Mouse (Mus musculus) forebrain, embryonic 10.5 days (tissue): Measurements from ENCODE around the gene Hsd11b2. TPM values are rescaled to one million over a fixed set of nuclear protein-coding genes. Genes with fewer than 3 reads are reported as not detected.

Source experiments
- polyA plus RNA-seq: library from polyadenylated mRNA; unstranded; fragments of >200 nt; fragmentation: Nextera tagmentation; extraction: Ambion mirVana; gene quantifications from 2 replicates; pipeline ENCODE4 v1.2.1, GENCODE M21; 2016

Gene Hsd11b2
- polyA plus RNA-seq, 1 experiment from 2014 or later, result 15.6 TPM

Other genes starting within 250 kb of the Hsd11b2 start
- not detected in 2 replicates for gene Hsf4, start 249.0 kb upstream of the Hsd11b2 start, polyA plus RNA-seq
- gene Nol3, start 242.6 kb upstream of the Hsd11b2 start, polyA plus RNA-seq, result 0.57 and 0.99 TPM in 2 replicates
- gene 4931428F04Rik, start 228.9 kb upstream of the Hsd11b2 start, polyA plus RNA-seq, result 16.5 and 19.8 TPM in 2 replicates
- 11.5 and 11.6 TPM in 2 replicates for gene Exoc3l, start 222.7 kb upstream of the Hsd11b2 start, polyA plus RNA-seq
- 136 and 144 TPM in 2 replicates for gene E2f4, start 221.1 kb upstream of the Hsd11b2 start, polyA plus RNA-seq
- 1.8 and 1.9 TPM in 2 replicates for gene Elmo3, start 213.2 kb upstream of the Hsd11b2 start, polyA plus RNA-seq
- gene Lrrc29, start 192.5 kb upstream of the Hsd11b2 start, polyA plus RNA-seq, result 1.4 TPM in 2 replicates
- gene Tmem208, start 192.4 kb upstream of the Hsd11b2 start, polyA plus RNA-seq, result 95.3 and 96.6 TPM in 2 replicates
- 2.1 and 2.2 TPM in 2 replicates for gene Fhod1, start 170.8 kb upstream of the Hsd11b2 start, polyA plus RNA-seq
- gene Slc9a5, start 169.9 kb upstream of the Hsd11b2 start, polyA plus RNA-seq, result 5.2 and 5.5 TPM in 2 replicates
- 0.64 and 1.1 TPM in 2 replicates for gene Plekhg4, start 145.5 kb upstream of the Hsd11b2 start, polyA plus RNA-seq
- gene Kctd19, start 105.3 kb upstream of the Hsd11b2 start, polyA plus RNA-seq, result not detected in 2 replicates
- gene Lrrc36, start 105.2 kb upstream of the Hsd11b2 start, polyA plus RNA-seq, result 0.36 and 0.93 TPM in 2 replicates
- 23.3 and 23.9 TPM in 2 replicates for gene Tppp3, start 47.2 kb upstream of the Hsd11b2 start, polyA plus RNA-seq
- 12.9 and 18.5 TPM in 2 replicates for gene Zdhhc1, start 21.9 kb upstream of the Hsd11b2 start, polyA plus RNA-seq
- gene Atp6v0d1, start 47.3 kb downstream of the Hsd11b2 start, polyA plus RNA-seq, result 65.3 and 73.4 TPM in 2 replicates
- 13.9 and 14.4 TPM in 2 replicates for gene Ripor1, start 86.5 kb downstream of the Hsd11b2 start, polyA plus RNA-seq
- gene Ctcf, start 117.8 kb downstream of the Hsd11b2 start, polyA plus RNA-seq, result 146 and 150 TPM in 2 replicates
- gene Agrp, start 118.6 kb downstream of the Hsd11b2 start, polyA plus RNA-seq, result 0.38 and 0.84 TPM in 2 replicates
- gene Carmil2, start 167.5 kb downstream of the Hsd11b2 start, polyA plus RNA-seq, result 0.71 and 1.1 TPM in 2 replicates
- 75.9 and 77.1 TPM in 2 replicates for gene Acd, start 182.3 kb downstream of the Hsd11b2 start, polyA plus RNA-seq
- 22.7 and 22.8 TPM in 2 replicates for gene Pard6a, start 182.4 kb downstream of the Hsd11b2 start, polyA plus RNA-seq
- 0.12 and 0.21 TPM in 2 replicates for gene 4933405L10Rik, start 188.9 kb downstream of the Hsd11b2 start, polyA plus RNA-seq
- gene Enkd1, start 189.5 kb downstream of the Hsd11b2 start, polyA plus RNA-seq, result 54.3 and 56.0 TPM in 2 replicates
- gene Gfod2, start 239.9 kb downstream of the Hsd11b2 start, polyA plus RNA-seq, result 32.7 and 38.3 TPM in 2 replicates